Comparison of ENCODE assay signal across 8 mouse cellular contexts in genomic region chr14:117962453-117962852, GRCm38 (mm10).
DNase-seq lines count a peak whose midpoint lies in the region; ATAC-seq and TF ChIP-seq lines count a peak whose summit lies in the region.

No protein-coding gene starts in this region.

- H3K27me3 ChIP-seq in forebrain, embryonic 14.5 days (replicated peaks; ENCODE audit: control insufficient read depth, insufficient read depth, low read length) = no peaks in the 10 kb centered on the region
- no peaks in the 10 kb centered on the region for H3K27me3 ChIP-seq in forebrain, embryonic 12.5 days
- H3K27me3 ChIP-seq in lung, embryonic 14.5 days (ENCODE audit: insufficient read depth, low read length) = no peaks in the 10 kb centered on the region

- ATAC-seq in forebrain, embryonic 14.5 days = peak; percentile 52; the same call in 1 of the 2 replicates
- ATAC-seq in forebrain, embryonic 12.5 days (ENCODE audit: low FRiP score) = no peak
- peak; percentile 32; the same call in 1 of the 2 replicates for ATAC-seq in lung, embryonic 14.5 days (ENCODE audit: insufficient read depth)

- no peaks in the 10 kb centered on the region for H3K9me3 ChIP-seq in forebrain, embryonic 14.5 days (replicated peaks; ENCODE audit: control insufficient read depth, low read length)
- no peaks in the 10 kb centered on the region for H3K9me3 ChIP-seq in forebrain, embryonic 12.5 days
- H3K9me3 ChIP-seq in lung, embryonic 14.5 days (ENCODE audit: low read depth, low read length) = no peaks in the 10 kb centered on the region

- H3K27ac ChIP-seq in forebrain, embryonic 14.5 days (ENCODE audit: low read depth, low read length) = no peak overlapping the region
- H3K27ac ChIP-seq in forebrain, embryonic 12.5 days = no peak overlapping the region
- no peak overlapping the region for H3K27ac ChIP-seq in lung, embryonic 14.5 days (ENCODE audit: low read depth)

- no peak overlapping the region for H3K4me3 ChIP-seq in forebrain, embryonic 14.5 days (ENCODE audit: low read depth, low read length)
- H3K4me3 ChIP-seq in forebrain, embryonic 12.5 days (replicated peaks) = no peak overlapping the region
- H3K4me3 ChIP-seq in lung, embryonic 14.5 days (ENCODE audit: low read depth, low read length) = no peak overlapping the region

- 50% methylated on average over 4 of the region's 4 CpGs for WGBS in forebrain, embryonic 14.5 days
- 59% methylated on average over 4 of the region's 4 CpGs for WGBS in forebrain, embryonic 12.5 days
- 62% methylated on average over 4 of the region's 4 CpGs for WGBS in lung, embryonic 14.5 days

- TF ChIP-seq POLR2A in brain, embryonic 14.5 days (IDR thresholded peaks at IDR 0.05; ENCODE audit: borderline replicate concordance, extremely low read depth, insufficient read depth, insufficient read length, poor library complexity, severe bottlenecking) = no peak

- no peaks in the 10 kb centered on the region for H3K4me1 ChIP-seq in forebrain, embryonic 14.5 days (ENCODE audit: control insufficient read depth, insufficient read depth, low read length)
- H3K4me1 ChIP-seq in forebrain, embryonic 12.5 days = peaks cover 2% of the 10 kb centered on the region; the same call in 1 of the 2 replicates
- no peaks in the 10 kb centered on the region for H3K4me1 ChIP-seq in lung, embryonic 14.5 days (ENCODE audit: insufficient read depth)

- no peak overlapping the region for H3K4me2 ChIP-seq in forebrain, embryonic 14.5 days (ENCODE audit: low read length)
- H3K4me2 ChIP-seq in forebrain, embryonic 12.5 days = no peak overlapping the region
- no peak overlapping the region for H3K4me2 ChIP-seq in lung, embryonic 14.5 days

- peak; percentile 67 for TF ChIP-seq CTCF in lung, embryonic 14.5 days (IDR thresholded peaks at IDR 0.05; ENCODE audit: low read depth)
- TF ChIP-seq CTCF in brain, embryonic 14.5 days (IDR thresholded peaks at IDR 0.05; ENCODE audit: borderline replicate concordance, extremely low read depth, insufficient read depth, insufficient read length) = peak; percentile 64; the same call in 1 of the 2 replicates

- peak; percentile 38 for DNase-seq in forebrain, embryonic 14.5 days (ENCODE audit: low spot score)
- peak; percentile 66 for DNase-seq in lung, embryonic 14.5 days
- DNase-seq in lung, adult 18-20 months = no peak
- peak; percentile 48 for DNase-seq in brain, embryonic 14.5 days (ENCODE audit: low read depth)
- peak; percentile 39 for DNase-seq in lung, postnatal 36 days
- no peak for DNase-seq in yolk sac, embryonic 10.5 days (ENCODE audit: low spot score)
- DNase-seq in layer of hippocampus, adult 18-20 months (ENCODE audit: low spot score in 2 of 2) = no peak

- H3K9ac ChIP-seq in forebrain, embryonic 14.5 days (ENCODE audit: low read length) = no peak overlapping the region
- H3K9ac ChIP-seq in forebrain, embryonic 12.5 days = no peak overlapping the region
- no peak overlapping the region for H3K9ac ChIP-seq in lung, embryonic 14.5 days

- no peaks in the 10 kb centered on the region for H3K36me3 ChIP-seq in forebrain, embryonic 14.5 days (ENCODE audit: control insufficient read depth, insufficient read depth, low read length)
- H3K36me3 ChIP-seq in forebrain, embryonic 12.5 days (replicated peaks) = no peaks in the 10 kb centered on the region
- no peaks in the 10 kb centered on the region for H3K36me3 ChIP-seq in lung, embryonic 14.5 days (ENCODE audit: insufficient read depth)

Comparison
In these comparisons a context has a peak if more than half of its experiments do, and no peak if none do; other contexts are left out.
1. DNase-seq: peak in forebrain, embryonic 14.5 days (single experiment), lung, embryonic 14.5 days (single experiment), brain, embryonic 14.5 days (single experiment) and lung, postnatal 36 days (single experiment); none in lung, adult 18-20 months (0 of 2), yolk sac, embryonic 10.5 days (single experiment) and layer of hippocampus, adult 18-20 months (0 of 2).